Mouse (Mus musculus) midbrain, embryonic 14.5 days (tissue): Measurements from ENCODE around the gene Rnf34. TPM values are rescaled to one million over a fixed set of nuclear protein-coding genes. Genes with fewer than 3 reads are reported as not detected.

Experiments
- ATAC-seq: fragments of 200-750 bp; cut with Nextera tagmentation; 2 replicates; pipeline ENCODE4 v1.8.0; 2017; ENCODE audit warnings: moderate number of reproducible peaks, moderate library complexity; ENCODE audit not compliant: low FRiP score, low TSS enrichment
- DNase-seq: peaks from one replicate; pipeline ENCODE4 v3.0.0-alpha.2; 2015
- H3K27ac ChIP-seq: fragments of 300-500 bp; sonication (generic); replicated peaks from 2 replicates; pipeline ENCODE4 v1.5.1; 2014; ENCODE audit warnings: mild to moderate bottlenecking, low read depth, low read length, moderate library complexity
- H3K27me3 ChIP-seq: fragments of 300-500 bp; sonication (generic); 2 replicates; pipeline ENCODE4 v1.6.1; 2014; ENCODE audit warnings: low read length, control low read depth, mixed read lengths; ENCODE audit not compliant: control insufficient read depth, insufficient read depth
- H3K36me3 ChIP-seq: fragments of 300-500 bp; sonication (generic); 2 replicates; pipeline ENCODE4 v1.6.1; 2014; ENCODE audit warnings: low read length, control low read depth; ENCODE audit not compliant: control insufficient read depth, insufficient read depth
- H3K4me1 ChIP-seq: fragments of 300-500 bp; sonication (generic); 2 replicates; pipeline ENCODE4 v1.6.1; 2014; ENCODE audit warnings: mild to moderate bottlenecking, antibody characterized with exemption, low read length, control low read depth; ENCODE audit not compliant: control insufficient read depth, insufficient read depth
- H3K4me2 ChIP-seq: fragments of 300-500 bp; sonication (generic); 2 replicates; pipeline ENCODE4 v1.6.1; 2014; ENCODE audit warnings: mild to moderate bottlenecking, low read length, moderate library complexity
- H3K4me3 ChIP-seq: fragments of 300-500 bp; sonication (generic); replicated peaks from 2 replicates; pipeline ENCODE4 v1.5.1; 2014; ENCODE audit warnings: low read depth, low read length
- H3K9ac ChIP-seq: fragments of 300-500 bp; sonication (generic); replicated peaks from 2 replicates; pipeline ENCODE4 v1.6.1; 2014; ENCODE audit warnings: mild to moderate bottlenecking, low read length, moderate library complexity
- H3K9me3 ChIP-seq: fragments of 300-500 bp; sonication (generic); 2 replicates; pipeline ENCODE4 v1.6.1; 2016; ENCODE audit warnings: low read length, control low read depth, mixed read lengths; ENCODE audit not compliant: control insufficient read depth
- WGBS: fragments of 180-500 bp; shearing (Covaris S2); extraction: QIAGEN DNeasy Blood & Tissue Kit; methylation state at CpG from one replicate; pipeline ENCODE4 v1.1.7; 2014; 5-methylcytosine and 5-hydroxymethylcytosine counted together
- polyA plus RNA-seq: library from polyadenylated mRNA; unstranded; fragments of >200 nt; fragmentation: Nextera tagmentation; extraction: Ambion mirVana; gene quantifications from 2 replicates; pipeline ENCODE4 v1.2.1, GENCODE M21; 2014

Rnf34 gene
- polyA plus RNA-seq, 1 experiment from 2014 or later = 62.7 TPM

DNA sequence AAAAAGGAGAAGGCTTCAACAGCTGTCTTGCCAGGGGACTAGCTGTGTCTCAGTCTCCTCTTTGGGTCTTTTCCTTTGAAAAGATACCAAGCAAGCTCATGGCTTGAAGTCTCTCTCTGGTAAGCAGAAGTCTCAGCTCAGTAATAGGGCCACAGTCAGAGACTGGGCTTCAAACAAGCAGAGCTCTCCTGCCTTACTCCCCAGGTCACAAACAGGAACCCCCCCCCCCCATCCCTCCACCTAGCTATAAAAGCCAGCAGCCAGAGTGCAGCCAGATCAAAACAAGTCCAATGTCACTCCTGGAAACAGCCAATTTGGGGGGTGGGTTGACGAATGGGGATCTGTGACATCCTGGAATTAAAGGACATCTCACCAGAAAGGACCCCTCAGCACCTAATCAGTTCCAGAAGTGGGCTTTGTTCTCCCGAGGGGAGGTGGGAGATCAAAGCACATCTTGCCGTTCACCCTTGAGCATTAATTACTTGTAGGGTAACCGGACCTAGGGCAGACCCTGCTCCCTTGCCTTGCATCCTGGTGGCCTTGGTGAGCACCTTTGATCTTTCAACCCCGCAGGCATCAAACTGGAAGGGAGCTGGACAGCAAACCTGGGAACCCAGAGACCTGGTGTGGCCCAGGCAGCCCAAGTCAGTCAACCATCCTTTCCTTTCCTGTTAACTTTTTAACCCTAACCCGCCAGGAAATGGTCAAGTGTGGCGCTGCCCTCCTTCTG lies 68.3 kb downstream of the Rnf34 start:
- WGBS = 33% methylated on average over 7 of the region's 7 CpGs
- Histone ChIP-seq H3K4me3 (no peak overlapping the region), H3K27me3 (no peaks in the 10 kb centered on the region), H3K4me1 (no peaks in the 10 kb centered on the region), H3K36me3 (no peaks in the 10 kb centered on the region), H3K9ac (no peak overlapping the region), H3K4me2 (no peak overlapping the region), H3K27ac (no peak overlapping the region), H3K9me3 (no peaks in the 10 kb centered on the region)
- DNase-seq (no peak), ATAC-seq (no peak)

DNA sequence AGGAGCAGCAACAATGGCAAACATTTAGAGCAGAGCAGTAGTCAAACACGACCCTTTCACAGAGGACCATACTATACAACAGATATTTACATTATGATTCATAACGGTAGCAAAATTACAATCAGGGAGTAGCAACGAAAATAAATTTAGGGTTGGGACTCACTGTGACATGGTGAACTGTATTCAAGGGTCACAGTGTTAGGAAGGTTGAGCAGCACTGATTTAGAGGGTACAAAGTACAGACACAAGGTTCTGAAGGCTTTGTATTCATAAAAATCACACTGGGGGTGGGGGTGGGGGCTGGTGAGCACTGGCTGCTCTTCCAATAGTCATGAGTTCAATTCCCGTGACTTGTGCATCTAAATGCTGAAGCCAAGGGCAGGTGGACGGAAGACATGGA lies 70.7 kb downstream of the Rnf34 start:
- Histone ChIP-seq H3K27me3 (no peaks in the 10 kb centered on the region), H3K4me1 (no peaks in the 10 kb centered on the region), H3K9me3 (no peaks in the 10 kb centered on the region), H3K36me3 (no peaks in the 10 kb centered on the region), H3K9ac (no peak overlapping the region), H3K27ac (no peak overlapping the region), H3K4me2 (no peak overlapping the region), H3K4me3 (no peak overlapping the region)
- 94% methylated on average over 5 of the region's 5 CpGs for whole genome bisulfite sequencing
- no peak for ATAC-seq
- no peak for DNase-seq

Other genes starting within 250 kb of the Rnf34 start
- 56.2 and 64.4 TPM in 2 replicates for gene Ift81, start 235.5 kb upstream of the Rnf34 start, polyA plus RNA-seq
- gene P2rx7, start 206.1 kb upstream of the Rnf34 start, polyA plus RNA-seq = 3.2 and 3.9 TPM in 2 replicates
- gene P2rx4, start 142.5 kb upstream of the Rnf34 start, polyA plus RNA-seq = 10.7 and 13.6 TPM in 2 replicates
- 46.0 and 51.7 TPM in 2 replicates for gene Camkk2, start 70.6 kb upstream of the Rnf34 start, polyA plus RNA-seq
- gene Anapc5, start 28.7 kb upstream of the Rnf34 start, polyA plus RNA-seq = 445 and 535 TPM in 2 replicates
- gene Kdm2b, start 139.8 kb downstream of the Rnf34 start, polyA plus RNA-seq = 83.3 and 99.9 TPM in 2 replicates
- 12.9 and 14.0 TPM in 2 replicates for gene Orai1, start 165.0 kb downstream of the Rnf34 start, polyA plus RNA-seq
- gene Morn3, start 197.0 kb downstream of the Rnf34 start, polyA plus RNA-seq = not detected in 2 replicates
- gene Tmem120b, start 218.4 kb downstream of the Rnf34 start, polyA plus RNA-seq = 12.7 and 13.1 TPM in 2 replicates